Mouse (Mus musculus): ENCODE data around the gene Naa38. TPM values are rescaled to one million over a fixed set of nuclear protein-coding genes. Genes with fewer than 3 reads are reported as not detected.

The Naa38 gene
- polyA plus RNA-seq, 1 experiment from 2014 or later: 142 TPM

DNA sequence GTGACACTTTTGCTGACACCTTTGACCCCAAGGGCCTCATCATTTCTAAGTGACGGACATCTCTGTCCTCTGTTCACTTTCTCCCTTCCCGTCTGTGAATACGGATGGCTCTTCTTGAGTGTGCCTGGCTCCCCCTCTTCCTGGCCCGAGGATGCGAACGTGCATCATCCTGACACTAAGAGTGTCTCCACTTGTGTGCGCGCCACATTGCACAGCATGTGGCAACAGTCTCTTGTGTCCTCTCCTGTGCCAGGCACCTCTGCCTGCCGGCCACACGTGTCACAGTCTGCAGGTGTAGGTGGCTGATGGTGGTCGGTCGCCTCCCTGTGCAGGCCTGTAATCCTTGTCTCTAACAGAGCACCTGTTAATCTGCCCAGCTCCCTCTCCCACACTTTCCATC lies 23.7 kb upstream of the Naa38 start:
- Histone ChIP-seq H3K4me2 (ENCODE audit: low read length) (peak overlapping the region; percentile 28), H3K9me3 (replicated peaks; ENCODE audit: control insufficient read depth, low read length) (no peaks in the 10 kb centered on the region), H3K4me3 (ENCODE audit: low read depth, low read length) (no peak overlapping the region), H3K36me3 (ENCODE audit: control insufficient read depth, insufficient read depth, low read length) (peaks cover 8% of the 10 kb centered on the region; the same call in 1 of the 2 replicates), H3K27ac (ENCODE audit: low read depth, low read length) (peak overlapping the region; percentile 88), H3K4me1 (ENCODE audit: control insufficient read depth, insufficient read depth, low read length) (peaks cover 23% of the 10 kb centered on the region), H3K9ac (ENCODE audit: low read length) (no peak overlapping the region; the same call in 1 of the 2 replicates), H3K27me3 (replicated peaks; ENCODE audit: control insufficient read depth, insufficient read depth, low read length) (no peaks in the 10 kb centered on the region)
- peak; percentile 29 for DNase-seq (ENCODE audit: low spot score)
- 27% methylated on average over 12 of the region's 12 CpGs for WGBS
- no peak; the same call in 1 of the 2 replicates for ATAC-seq

DNA sequence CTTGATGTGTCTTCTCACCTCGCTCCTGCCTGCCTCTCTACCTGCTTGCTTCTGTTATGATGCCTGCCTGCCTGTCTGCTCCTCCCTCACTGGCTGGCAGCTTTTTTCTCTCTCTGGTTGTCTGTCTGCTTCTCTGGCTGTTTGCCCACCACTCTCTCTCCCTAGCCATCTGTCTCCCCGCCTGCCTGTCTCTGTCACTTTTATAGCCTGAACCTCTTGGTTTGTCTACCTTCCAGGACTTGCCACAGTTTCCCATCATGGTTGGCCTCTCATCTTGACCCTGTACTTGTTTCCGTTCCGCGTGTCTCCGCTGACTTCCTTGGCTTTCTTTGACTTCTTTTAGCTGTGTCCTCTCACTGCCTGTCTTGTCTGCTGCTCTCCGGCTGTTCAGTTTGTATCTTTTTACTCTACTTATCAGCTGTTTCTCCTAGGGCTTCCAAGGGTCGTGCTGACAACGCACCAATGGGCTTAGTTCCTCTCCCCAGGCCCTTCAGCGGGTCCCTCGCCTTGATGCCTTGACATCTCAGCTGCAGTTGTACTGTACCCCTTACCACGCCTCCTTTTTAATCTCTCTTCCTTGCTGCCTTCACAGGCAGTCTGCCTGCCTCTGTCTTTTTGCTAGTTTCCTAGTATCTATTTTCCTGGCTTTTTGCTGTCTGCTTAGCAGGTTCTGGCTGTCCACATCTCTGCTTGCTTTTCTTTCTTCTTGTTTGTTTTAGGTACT lies 23.1 kb upstream of the Naa38 start:
- Histone ChIP-seq H3K36me3 (ENCODE audit: control insufficient read depth, insufficient read depth, low read length) (peaks cover 8% of the 10 kb centered on the region; the same call in 1 of the 2 replicates), H3K27me3 (replicated peaks; ENCODE audit: control insufficient read depth, insufficient read depth, low read length) (no peaks in the 10 kb centered on the region), H3K4me1 (ENCODE audit: control insufficient read depth, insufficient read depth, low read length) (peaks cover 23% of the 10 kb centered on the region), H3K9ac (ENCODE audit: low read length) (no peak overlapping the region; the same call in 1 of the 2 replicates), H3K4me3 (ENCODE audit: low read depth, low read length) (0 out of 2 replicates have a peak overlapping the region, but pooled peaks have one; percentile 4), H3K27ac (ENCODE audit: low read depth, low read length) (peak overlapping the region; percentile 88), H3K4me2 (ENCODE audit: low read length) (peak overlapping the region; percentile 28), H3K9me3 (replicated peaks; ENCODE audit: control insufficient read depth, low read length) (no peaks in the 10 kb centered on the region)
- DNase-seq (ENCODE audit: low spot score) (peak; percentile 87), ATAC-seq (peak; percentile 49)
- WGBS: 36% methylated on average over 12 of the region's 12 CpGs

DNA sequence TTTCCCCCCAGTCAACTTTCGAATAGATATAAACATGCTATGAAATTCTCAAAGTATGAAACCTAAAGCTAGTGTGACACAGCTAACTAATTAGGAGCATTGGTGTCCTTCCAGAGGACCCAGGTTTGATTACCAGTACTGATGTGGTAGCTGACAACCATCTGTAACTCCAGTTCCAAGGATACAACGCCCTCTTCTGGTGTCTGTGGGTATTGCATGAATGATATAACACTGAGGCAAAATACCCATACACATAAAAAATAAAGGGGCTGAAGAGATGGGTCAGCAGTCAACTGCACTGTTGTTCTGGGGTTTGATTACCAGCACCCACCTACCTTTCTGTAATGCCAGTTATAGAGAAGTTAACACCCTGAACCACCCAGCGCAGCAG lies 22.5 kb upstream of the Naa38 start:
- Histone ChIP-seq H3K9ac (ENCODE audit: low read length) (no peak overlapping the region), H3K4me1 (ENCODE audit: control insufficient read depth, insufficient read depth, low read length) (peaks cover 23% of the 10 kb centered on the region), H3K27ac (ENCODE audit: low read depth, low read length) (peak overlapping the region; percentile 88), H3K36me3 (ENCODE audit: control insufficient read depth, insufficient read depth, low read length) (peaks cover 8% of the 10 kb centered on the region; the same call in 1 of the 2 replicates), H3K4me3 (ENCODE audit: low read depth, low read length) (no peak overlapping the region), H3K27me3 (replicated peaks; ENCODE audit: control insufficient read depth, insufficient read depth, low read length) (no peaks in the 10 kb centered on the region), H3K9me3 (replicated peaks; ENCODE audit: control insufficient read depth, low read length) (no peaks in the 10 kb centered on the region), H3K4me2 (ENCODE audit: low read length) (no peak overlapping the region)
- ATAC-seq (no peak), DNase-seq (ENCODE audit: low spot score) (no peak)
- WGBS: 67% methylated on average over 3 of the region's 3 CpGs

DNA sequence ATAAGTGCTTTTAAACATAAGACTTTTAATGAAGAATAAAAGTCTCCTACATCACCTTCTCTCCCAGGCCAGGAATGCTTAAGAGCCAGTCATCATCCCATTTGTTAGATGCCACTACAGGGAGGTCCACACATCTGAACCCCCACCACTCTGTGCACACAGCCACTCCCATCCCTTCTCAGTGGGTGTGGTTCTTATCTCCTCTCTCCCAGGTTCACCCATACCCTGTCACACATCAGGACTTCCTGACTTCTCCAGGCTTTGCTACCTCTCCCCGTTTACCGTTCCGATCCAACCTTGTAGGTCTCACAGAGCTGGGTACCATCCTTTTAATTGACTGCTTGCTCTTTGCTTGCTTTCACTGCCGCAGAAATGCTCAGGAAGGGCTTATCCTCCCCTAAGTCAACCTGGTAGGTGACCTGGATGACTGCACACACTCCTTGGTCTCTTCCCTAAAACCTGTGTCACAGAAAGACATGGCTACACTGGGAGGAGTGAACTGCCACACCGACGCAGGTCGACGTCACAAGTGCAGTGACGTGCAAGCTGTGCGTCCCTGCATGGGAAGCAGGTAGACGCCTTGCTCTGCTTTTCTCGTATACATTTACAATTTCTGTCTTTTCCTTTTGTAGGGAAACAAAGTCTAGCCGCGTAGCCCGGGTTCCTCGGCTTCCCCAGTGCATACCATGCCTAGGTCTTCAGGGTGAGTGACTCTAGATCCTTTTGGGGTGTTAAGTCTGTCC lies 21.9 kb upstream of the Naa38 start:
- H3K27me3 ChIP-seq (replicated peaks; ENCODE audit: control insufficient read depth, insufficient read depth, low read length): no peaks in the 10 kb centered on the region
- peak overlapping the region; percentile 88; the same call in 1 of the 2 replicates for H3K27ac ChIP-seq (ENCODE audit: low read depth, low read length)
- 94% methylated on average over 16 of the region's 16 CpGs for WGBS
- no peaks in the 10 kb centered on the region for H3K9me3 ChIP-seq (replicated peaks; ENCODE audit: control insufficient read depth, low read length)
- H3K9ac ChIP-seq (ENCODE audit: low read length): no peak overlapping the region
- H3K36me3 ChIP-seq (ENCODE audit: control insufficient read depth, insufficient read depth, low read length): peaks cover 8% of the 10 kb centered on the region; the same call in 1 of the 2 replicates
- ATAC-seq: no peak
- H3K4me2 ChIP-seq (ENCODE audit: low read length): no peak overlapping the region
- no peak for DNase-seq (ENCODE audit: low spot score)
- peaks cover 20% of the 10 kb centered on the region for H3K4me1 ChIP-seq (ENCODE audit: control insufficient read depth, insufficient read depth, low read length)
- H3K4me3 ChIP-seq (ENCODE audit: low read depth, low read length): no peak overlapping the region

DNA sequence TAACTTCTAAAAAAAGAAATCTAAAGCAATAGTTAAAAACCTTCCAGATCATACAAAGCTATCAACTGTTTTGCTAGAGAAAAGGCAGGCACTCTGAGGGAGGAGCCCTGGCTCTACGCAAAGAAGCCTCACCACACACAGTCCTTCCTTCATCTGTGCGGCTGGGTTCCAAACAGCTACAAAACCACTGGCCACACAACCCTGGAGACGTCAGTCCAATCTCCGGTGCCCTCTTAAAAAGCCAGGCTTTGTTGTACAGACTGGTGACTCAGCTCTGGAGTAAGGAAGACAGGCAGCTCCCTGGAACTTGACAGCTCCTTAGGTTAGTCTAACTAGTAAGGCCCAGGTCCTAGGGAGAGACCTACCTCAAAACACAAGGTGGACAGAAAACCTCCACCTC lies 19.6 kb upstream of the Naa38 start:
- WGBS: 88% methylated on average over 4 of the region's 4 CpGs
- no peak overlapping the region for H3K27ac ChIP-seq (ENCODE audit: low read depth, low read length)
- peaks cover 8% of the 10 kb centered on the region; the same call in 1 of the 2 replicates for H3K36me3 ChIP-seq (ENCODE audit: control insufficient read depth, insufficient read depth, low read length)
- no peak overlapping the region for H3K4me2 ChIP-seq (ENCODE audit: low read length)
- H3K27me3 ChIP-seq (replicated peaks; ENCODE audit: control insufficient read depth, insufficient read depth, low read length): no peaks in the 10 kb centered on the region
- DNase-seq (ENCODE audit: low spot score) (no peak), ATAC-seq (no peak)
- H3K4me3 ChIP-seq (ENCODE audit: low read depth, low read length): no peak overlapping the region
- no peak overlapping the region for H3K9ac ChIP-seq (ENCODE audit: low read length)
- H3K9me3 ChIP-seq (replicated peaks; ENCODE audit: control insufficient read depth, low read length): no peaks in the 10 kb centered on the region
- peaks cover 19% of the 10 kb centered on the region for H3K4me1 ChIP-seq (ENCODE audit: control insufficient read depth, insufficient read depth, low read length)

DNA sequence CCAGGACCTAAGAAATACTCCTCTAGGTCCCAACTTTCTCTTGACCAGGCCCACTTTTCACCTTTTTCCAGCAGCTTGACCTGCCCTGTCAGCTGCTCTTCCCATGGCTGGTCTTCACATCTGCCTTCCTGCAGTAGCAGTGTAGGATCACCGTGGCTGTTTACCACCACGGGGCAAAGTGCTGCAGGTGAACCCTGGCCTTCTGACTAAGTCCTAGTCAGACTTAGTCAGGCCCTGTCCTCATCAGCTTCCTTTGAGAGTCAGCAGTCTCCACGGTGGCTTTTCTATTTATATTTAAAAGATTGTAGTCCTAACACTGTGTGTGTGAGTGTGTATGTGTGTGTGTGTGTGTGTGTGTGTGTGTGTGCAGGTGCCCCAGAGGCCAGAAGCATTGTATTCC lies 17.5 kb upstream of the Naa38 start:
- H3K27me3 ChIP-seq (replicated peaks; ENCODE audit: control insufficient read depth, insufficient read depth, low read length): no peaks in the 10 kb centered on the region
- H3K4me1 ChIP-seq (ENCODE audit: control insufficient read depth, insufficient read depth, low read length): no peaks in the 10 kb centered on the region; the same call in 1 of the 2 replicates
- no peak for DNase-seq (ENCODE audit: low spot score)
- H3K4me2 ChIP-seq (ENCODE audit: low read length): no peak overlapping the region
- 79% methylated on average over 3 of the region's 3 CpGs for WGBS
- H3K36me3 ChIP-seq (ENCODE audit: control insufficient read depth, insufficient read depth, low read length): peaks cover 8% of the 10 kb centered on the region; the same call in 1 of the 2 replicates
- H3K4me3 ChIP-seq (ENCODE audit: low read depth, low read length): no peak overlapping the region
- no peak overlapping the region for H3K9ac ChIP-seq (ENCODE audit: low read length)
- no peak overlapping the region for H3K27ac ChIP-seq (ENCODE audit: low read depth, low read length)
- H3K9me3 ChIP-seq (replicated peaks; ENCODE audit: control insufficient read depth, low read length): no peaks in the 10 kb centered on the region
- no peak for ATAC-seq

DNA sequence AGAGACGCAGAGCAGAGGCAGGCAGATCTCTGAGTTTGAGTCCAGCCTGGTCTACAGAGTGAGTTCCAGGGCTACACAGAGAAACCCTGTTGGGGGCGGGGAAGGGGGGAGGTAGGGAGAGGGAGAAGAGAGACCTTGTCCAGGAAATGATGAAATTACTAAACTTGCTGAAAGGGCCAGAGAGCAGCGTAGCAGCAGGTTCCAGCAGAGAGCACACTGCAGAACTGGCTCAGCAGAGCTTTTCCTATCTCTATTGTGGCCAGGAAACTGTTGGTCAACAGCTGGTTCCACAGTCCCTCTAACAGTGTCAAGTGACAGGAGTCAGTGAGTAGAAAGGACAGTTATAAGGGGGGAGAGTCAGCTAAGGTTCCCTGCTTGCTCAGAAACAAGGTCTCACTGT lies 15.7 kb upstream of the Naa38 start:
- no peak for DNase-seq (ENCODE audit: low spot score)
- Histone ChIP-seq H3K9me3 (replicated peaks; ENCODE audit: control insufficient read depth, low read length) (no peaks in the 10 kb centered on the region), H3K4me2 (ENCODE audit: low read length) (no peak overlapping the region), H3K27me3 (replicated peaks; ENCODE audit: control insufficient read depth, insufficient read depth, low read length) (no peaks in the 10 kb centered on the region), H3K27ac (ENCODE audit: low read depth, low read length) (no peak overlapping the region), H3K9ac (ENCODE audit: low read length) (no peak overlapping the region), H3K36me3 (ENCODE audit: control insufficient read depth, insufficient read depth, low read length) (0 out of 2 replicates have a peak, but pooled peaks cover 3% of the 10 kb centered on the region), H3K4me1 (ENCODE audit: control insufficient read depth, insufficient read depth, low read length) (no peaks in the 10 kb centered on the region; the same call in 1 of the 2 replicates), H3K4me3 (ENCODE audit: low read depth, low read length) (no peak overlapping the region)
- 81% methylated on average over 3 of the region's 3 CpGs for WGBS
- ATAC-seq: no peak

DNA sequence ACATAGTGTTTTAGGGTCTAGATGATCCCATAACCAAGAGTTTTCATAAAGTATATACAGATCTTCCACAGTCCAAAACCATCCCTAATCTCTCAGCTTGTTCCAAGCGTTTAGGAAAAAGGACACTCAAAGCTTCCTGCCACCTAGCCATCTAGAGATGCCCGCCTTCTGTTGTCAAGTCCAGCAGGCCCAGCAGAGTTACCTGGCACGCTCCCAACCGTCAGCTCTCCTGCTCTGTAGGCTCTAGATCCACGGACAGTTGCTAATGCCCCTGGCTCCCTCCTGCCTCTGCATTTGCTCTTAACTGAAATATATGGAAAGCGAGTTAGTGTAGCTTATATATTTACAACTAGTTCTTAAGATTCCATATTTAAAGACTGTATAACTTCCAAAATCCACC lies 13.9 kb upstream of the Naa38 start:
- Histone ChIP-seq H3K9me3 (replicated peaks; ENCODE audit: control insufficient read depth, low read length) (no peaks in the 10 kb centered on the region), H3K27ac (ENCODE audit: low read depth, low read length) (no peak overlapping the region), H3K27me3 (replicated peaks; ENCODE audit: control insufficient read depth, insufficient read depth, low read length) (no peaks in the 10 kb centered on the region), H3K4me3 (ENCODE audit: low read depth, low read length) (no peak overlapping the region), H3K9ac (ENCODE audit: low read length) (no peak overlapping the region), H3K4me1 (ENCODE audit: control insufficient read depth, insufficient read depth, low read length) (no peaks in the 10 kb centered on the region; the same call in 1 of the 2 replicates), H3K36me3 (ENCODE audit: control insufficient read depth, insufficient read depth, low read length) (no peaks in the 10 kb centered on the region), H3K4me2 (ENCODE audit: low read length) (no peak overlapping the region)
- DNase-seq (ENCODE audit: low spot score) (no peak), ATAC-seq (no peak)
- WGBS: 81% methylated on average over 6 of the region's 6 CpGs

Measured in forebrain, embryonic 14.5 days (tissue).